Mouse (Mus musculus) layer of hippocampus, adult 8-10 months (tissue): ENCODE measurements around the gene Tomm40. TPM values are rescaled to one million over a fixed set of nuclear protein-coding genes. Genes with fewer than 3 reads are reported as not detected.

Experiments used
- DNase-seq, 2 experiments: peaks; one replicate each; pipeline ENCODE4 v3.0.0; 2022; ENCODE audit warnings: low spot score in 2 of 2
- total RNA-seq, 4 experiments: library from RNA; stranded (reverse); gene quantifications; 2 replicates each; pipeline ENCODE4 v1.2.4; 2022

Gene Tomm40
- 100 to 1,000 TPM; 104 to 112 (median 109) TPM for total RNA-seq

GRCm38 (mm10) chr7:19715239-19716054 lies at the start of gene Tomm40:
Tomm40 (minus strand) TSS chr7:19715438.
- peak; percentile 100 for DNase-seq

- no peak for DNase-seq
Measured at GRCm38 (mm10) chr7:19764581-19764980, 49.3 kb upstream of the Tomm40 start.

GRCm38 (mm10) chr7:19763829-19764477 lies 48.7 kb upstream of the Tomm40 start:
- no peak for DNase-seq

GRCm38 (mm10) chr7:19762283-19762682 lies 47.0 kb upstream of the Tomm40 start:
- no peak for DNase-seq

DNA sequence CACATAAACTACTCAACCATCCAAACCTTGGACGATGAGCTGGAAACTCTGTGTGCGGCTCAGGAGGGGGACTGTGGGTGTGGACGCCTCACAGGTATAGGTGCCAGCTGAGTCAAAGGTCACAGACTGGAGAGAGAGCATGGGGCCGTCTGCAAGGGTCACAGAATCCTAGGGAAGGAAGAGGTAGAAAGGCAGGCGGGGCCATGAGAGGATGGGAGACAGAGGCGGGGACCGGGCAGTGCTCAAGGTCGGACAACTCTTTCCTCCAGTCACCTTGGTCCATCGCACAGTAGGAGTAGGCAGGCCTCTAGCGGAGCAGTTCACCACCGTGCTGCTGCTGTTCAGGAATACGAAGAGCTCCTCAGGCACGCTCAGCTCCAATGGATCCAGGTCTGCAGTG lies 44.8 kb upstream of the Tomm40 start:
- no peak for DNase-seq

- DNase-seq, result no peak
Measured at GRCm38 (mm10) chr7:19758623-19759022, 43.4 kb upstream of the Tomm40 start.

DNA sequence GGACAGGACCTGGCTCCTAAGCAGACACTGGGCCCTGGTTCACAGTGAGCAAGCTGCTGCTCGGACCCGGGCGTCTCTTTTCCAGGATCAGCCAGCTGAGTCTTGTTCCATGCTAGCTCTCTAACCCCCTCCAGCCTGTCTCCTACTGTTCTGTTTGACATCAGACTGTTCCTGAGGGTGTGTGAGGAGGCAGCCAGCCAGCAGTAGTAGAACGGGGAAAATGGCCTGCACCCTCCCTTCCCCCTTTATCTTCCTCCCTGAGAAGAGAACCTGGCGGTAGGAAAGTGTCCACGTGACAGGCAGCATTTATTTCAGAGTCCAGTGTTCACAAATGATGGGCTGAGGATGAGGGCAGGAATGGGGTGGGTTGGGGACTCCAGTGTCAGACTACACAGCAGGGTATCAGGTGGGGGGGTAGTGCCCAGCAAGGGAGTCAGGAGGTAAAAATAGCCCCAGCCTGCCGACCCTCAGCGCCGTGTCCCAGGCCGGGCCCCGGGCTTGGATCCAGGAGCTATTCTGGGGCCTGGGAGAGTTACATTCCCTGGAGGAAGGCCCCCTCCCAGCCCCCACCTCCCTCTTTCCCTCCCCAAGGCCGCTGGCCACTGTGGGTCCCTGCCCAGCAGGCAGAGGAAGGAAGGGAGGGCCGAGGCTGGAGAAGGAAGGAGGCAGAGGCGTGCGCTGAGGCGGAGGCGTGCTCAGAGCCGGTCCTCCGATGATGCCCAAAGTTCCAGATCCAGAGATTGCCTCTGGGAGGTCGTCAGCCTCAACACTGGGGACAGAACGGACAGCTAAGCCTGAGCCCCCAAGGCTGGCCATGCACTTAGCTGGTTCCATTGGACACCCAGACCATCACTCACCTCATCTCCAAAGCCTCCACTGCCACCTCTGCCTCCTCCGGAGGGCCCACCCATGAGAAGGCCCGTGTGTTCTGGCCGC lies 40.9 kb upstream of the Tomm40 start:
- no peak for DNase-seq

DNA sequence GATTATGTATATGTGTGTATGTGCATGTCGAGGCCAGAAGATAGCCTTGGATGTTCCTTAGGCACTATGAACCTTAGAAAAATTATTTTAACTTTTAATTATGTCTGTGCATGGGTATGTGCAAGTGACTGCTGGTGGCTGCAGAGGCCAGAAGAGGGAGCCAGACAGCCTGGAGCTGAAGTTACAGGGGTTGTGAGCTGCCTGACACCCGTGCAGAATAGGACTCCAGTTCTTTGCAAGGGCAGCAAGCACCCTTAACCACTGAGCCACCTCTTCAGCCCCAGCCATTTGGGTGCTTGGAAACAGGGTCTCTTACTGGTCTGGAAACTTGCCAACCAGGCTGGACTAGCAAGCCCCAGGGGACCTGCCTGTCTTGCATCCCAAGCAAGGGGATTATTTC lies 39.8 kb upstream of the Tomm40 start:
- no peak for DNase-seq

DNA sequence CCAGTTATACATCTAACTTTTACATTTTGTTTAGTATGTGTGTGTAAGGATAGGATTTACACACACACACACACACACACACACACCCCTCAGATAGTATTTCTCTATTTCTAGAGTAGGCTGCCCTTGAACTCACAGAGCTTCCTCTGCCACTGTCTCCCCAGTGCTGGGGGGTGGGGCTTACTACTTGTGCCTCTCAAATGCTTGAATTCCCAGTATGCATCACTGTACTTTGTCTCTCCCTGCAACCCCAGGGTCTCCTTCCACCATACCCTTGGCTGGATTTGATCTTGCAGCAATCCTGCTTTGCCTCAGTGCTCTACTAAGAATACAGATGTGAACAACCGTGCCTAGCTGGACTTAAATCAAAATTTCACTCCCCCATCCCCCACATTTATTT lies 38.8 kb upstream of the Tomm40 start:
- DNase-seq, result no peak

DNA sequence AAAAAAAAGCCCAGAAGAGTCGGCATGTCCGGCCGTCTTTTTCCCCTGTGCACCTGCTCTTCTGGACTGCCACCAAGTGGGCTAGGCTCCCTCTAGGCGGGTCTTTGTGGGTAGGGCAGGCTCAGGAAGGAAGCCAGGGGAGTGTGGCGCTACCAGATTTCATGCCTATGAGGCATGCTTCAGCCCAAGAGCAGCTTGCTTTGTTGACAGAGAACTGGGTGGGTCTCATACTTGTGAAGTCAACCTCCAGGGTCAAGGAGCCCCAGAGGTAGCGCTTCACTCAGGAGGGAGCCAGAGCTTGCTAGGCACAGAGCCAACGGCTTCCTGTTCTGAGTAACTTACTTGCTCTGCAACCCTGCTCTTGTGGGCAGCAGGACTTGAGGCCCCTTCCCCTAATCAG lies 38.3 kb upstream of the Tomm40 start:
- DNase-seq, result no peak

DNA sequence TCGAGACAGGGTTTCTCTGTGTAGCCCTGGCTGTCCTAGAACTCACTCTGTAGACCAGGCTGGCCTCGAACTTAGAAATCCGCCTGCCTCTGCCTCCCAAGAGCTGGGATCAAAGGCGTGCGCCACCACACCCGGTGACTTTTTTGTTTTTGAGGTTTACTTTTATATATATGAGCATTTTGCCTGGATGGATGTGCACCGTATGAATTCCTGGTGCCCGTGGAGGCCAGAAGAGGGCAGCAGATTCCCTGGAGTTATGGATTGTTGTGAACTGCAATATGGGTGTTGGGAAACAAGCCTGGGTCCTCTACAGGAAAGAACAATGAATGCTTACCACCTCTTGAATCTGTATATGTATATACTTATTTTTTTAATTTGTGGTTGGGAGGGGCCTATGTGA lies 37.4 kb upstream of the Tomm40 start:
- DNase-seq, result no peak

DNA sequence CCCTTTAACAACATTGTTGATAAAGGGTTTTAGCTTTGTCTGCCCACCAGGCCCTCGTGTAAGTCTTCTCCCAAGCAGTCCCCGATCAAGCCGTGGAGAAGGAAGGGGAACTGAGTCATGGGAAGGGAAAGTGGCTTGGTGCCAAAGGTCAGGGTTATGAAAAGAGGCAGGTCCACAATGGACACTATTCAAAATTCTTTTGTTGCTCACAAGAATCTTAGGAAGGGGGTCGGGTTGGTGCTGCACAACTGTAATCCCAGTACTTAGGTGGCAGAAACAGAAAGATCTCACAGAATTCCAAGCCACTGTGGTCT lies 35.8 kb upstream of the Tomm40 start:
- DNase-seq, result no peak

GRCm38 (mm10) chr7:19750217-19751069 lies 35.2 kb upstream of the Tomm40 start, which contains the start of gene Nectin2:
Nectin2 (minus strand) TSS chr7:19750483.
- DNase-seq, result peak; percentile 69 to 72

DNA sequence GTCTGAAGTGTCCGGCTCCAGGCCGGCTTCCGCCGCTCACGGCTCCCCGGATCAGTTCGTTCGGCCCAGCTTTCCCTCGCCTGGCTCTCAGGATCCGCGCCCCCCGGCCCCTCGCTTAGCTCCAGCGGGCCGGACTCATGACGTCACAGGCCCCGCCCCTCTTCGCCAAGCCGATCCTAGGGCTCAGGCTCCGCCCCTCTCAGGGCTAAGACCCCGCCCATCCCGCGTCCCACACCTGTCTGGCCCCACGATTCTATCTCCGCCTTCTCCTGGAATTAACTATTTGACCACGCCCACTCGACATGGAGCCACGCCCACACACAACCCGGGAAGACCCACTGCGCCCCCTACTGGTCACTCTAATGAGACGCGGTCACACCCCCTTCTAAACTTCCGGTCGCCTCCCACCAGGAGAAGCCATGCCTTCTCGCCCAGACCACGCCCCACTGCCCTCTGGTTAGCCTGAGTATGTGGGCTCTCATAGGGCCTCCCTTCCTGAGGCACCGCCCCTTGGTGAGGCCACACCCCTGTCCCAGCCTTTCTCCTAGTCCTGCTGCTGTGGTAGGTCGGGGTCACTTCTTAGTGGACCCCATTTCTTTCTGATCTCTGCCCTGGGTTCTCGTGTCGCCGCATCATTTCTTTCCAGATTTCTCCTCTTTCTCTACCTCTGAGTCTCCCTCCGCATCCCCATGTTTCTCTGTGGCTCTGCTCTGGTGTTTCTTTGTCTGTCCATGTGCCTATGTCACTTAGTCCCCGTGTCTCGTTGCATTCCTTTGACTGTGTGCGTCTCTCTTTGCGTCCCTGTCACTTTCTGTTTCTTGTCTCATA lies 34.4 kb upstream of the Tomm40 start:
- peak; percentile 92 for DNase-seq

DNA sequence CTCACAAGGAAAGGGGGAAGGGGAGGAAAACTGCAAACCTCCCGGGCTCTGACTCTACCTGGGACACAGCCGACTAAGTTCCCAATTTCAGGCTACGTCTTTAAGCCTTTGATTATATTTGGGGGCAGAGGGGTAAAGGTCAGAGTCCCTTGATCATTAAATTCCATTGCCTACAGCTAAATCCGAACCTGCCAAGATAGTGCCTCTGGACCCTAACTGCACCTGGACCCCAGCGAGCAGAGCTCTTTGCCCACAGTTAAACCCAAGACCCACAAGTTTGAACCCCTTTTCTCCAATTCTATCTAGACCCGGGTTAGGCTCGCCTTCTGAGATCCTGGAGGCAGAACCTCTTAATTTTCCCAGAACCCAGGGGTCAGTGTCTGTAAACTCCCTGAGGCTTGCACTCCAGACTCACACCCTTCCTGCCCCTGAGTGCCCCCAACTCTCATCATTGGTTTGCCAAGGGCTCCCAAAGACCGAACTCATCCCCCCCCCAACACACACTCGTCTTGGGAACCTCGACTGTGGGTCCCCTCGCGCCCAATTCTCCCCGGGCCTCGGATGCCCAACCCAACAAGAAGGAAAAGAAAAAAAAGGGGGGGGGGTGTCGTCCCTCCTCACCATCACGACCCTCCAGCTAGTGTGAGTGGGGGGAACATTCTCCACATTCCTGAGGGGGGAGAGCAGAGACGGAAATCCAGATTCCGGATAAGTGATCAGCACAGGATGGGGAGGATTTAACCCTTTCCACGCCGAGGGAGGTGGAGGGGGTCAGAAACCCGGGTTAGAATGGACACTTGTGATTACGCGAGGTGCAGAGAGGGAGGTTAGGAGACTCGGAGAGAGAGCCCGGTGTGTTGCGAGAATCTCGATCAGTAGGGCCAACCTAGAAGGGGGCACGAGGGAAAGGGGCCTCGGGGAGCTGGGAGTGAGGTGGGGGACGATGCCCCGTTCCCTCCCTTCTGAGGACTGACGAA lies 33.3 kb upstream of the Tomm40 start:
- DNase-seq, result no peak

DNA sequence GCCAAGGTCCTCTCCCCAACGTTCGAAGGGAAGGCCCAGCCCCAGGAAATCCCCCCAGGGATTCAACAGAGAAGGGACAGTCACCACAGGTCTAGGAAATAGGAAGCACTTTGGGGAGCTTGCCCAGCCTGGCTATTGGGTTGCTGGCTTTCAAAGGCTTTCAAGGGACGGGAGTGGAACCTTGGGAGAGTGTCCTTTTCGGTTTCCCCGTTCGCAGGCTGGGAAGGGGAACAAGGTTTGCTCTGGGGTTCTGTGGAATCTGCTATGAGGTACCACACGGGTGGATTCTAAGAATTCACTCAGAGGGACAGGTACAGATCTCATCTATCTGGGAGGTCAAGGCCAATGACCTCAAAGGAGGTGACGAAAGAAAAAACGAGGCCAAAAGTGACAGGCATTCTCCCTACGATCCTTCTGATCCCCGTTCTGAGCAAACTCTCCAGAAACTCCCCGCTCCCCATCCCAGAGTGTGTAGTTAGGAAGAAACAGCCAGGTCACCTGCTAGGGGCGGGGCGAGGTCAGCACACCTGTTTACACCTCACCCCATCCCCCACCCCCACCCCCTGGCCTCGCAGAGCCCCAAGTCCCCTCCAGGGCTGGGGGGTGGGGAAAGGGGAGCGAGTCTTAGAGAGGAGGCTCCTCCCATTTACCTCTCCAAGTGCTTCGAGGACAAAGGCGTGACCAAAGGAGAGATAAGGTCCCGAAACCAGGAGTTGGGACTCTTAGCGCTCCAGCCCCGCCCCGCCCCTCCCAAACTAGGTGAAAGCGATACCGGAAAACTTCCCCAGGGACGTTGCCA lies 32.4 kb upstream of the Tomm40 start:
- no peak for DNase-seq

DNA sequence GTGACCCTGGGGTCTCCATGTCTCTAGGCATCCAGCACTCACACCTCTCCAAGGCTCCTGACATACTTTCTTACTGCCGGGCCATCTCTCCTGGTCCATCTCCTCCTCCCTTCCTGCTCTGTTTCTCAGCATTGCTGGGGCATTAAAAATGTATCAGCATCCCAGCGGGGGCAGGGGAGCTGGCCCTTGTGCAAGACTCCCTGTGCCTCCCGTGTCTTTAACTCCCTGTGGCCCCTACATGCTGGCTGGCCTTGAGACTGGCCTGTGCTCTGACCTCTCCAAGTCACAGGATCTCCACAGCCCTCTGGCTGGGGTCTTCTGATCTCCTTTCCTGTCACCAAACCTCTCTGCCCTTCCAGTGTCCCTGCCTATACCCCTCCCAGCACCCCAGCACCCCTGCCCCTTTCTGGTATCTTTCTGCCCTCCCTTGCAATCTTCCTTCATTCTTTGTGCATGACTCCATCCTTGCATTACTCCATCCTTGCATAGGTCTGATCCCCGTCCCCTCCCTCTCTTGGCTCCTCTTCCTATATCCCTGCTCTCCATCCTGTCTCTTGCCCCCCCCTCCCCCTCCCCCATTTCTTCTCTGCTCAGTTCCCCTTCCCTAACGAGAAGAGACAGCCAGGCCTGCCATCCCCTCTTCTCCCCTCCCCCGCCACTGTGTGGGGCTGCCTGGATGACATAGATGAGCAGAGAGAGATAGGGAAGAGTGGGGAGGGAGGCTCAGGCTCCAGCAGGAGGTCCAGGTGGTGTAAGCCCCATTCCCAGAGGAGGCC lies 31.4 kb upstream of the Tomm40 start:
- no peak for DNase-seq
